Mouse (Mus musculus) MEL (cell line): ENCODE measurements around the gene 1110017D15Rik. TPM values are rescaled to one million over a fixed set of nuclear protein-coding genes. Genes with fewer than 3 reads are reported as not detected.

ENCODE experiments used
- DNase-seq: peaks from one replicate; pipeline ENCODE4 v3.0.0; 2011; ENCODE audit warnings: low read depth, low spot score
- H3K27ac ChIP-seq: 2 replicates; pipeline ENCODE4 v1.5.1; 2012; ENCODE audit warnings: low read depth, mild to moderate bottlenecking, control low read depth, low read length, moderate library complexity; ENCODE audit not compliant: control insufficient read depth
- H3K27me3 ChIP-seq, 2 experiments: fragments of 150-350 bp in 1 of 2; sonication (generic) in 1 of 2; 2 replicates each; pipeline ENCODE4 v1.6.1; 2012; ENCODE audit warnings: low read length in 2 of 2, mild to moderate bottlenecking in 2 of 2, improper control_type of control experiment in 1 of 2, moderate library complexity in 1 of 2; ENCODE audit not compliant: insufficient read depth in 2 of 2, control insufficient read depth in 1 of 2
- H3K36me3 ChIP-seq, 2 experiments: 2 replicates each; pipeline ENCODE4 v1.6.1; 2012 to 2014; ENCODE audit warnings: low read length in 2 of 2, improper control_type of control experiment in 1 of 2, inconsistent platforms in 1 of 2, mild to moderate bottlenecking in 1 of 2; ENCODE audit not compliant: insufficient read depth in 2 of 2, control insufficient read depth in 1 of 2
- H3K4me1 ChIP-seq, 2 experiments: fragments of 150-350 bp in 1 of 2; sonication (generic) in 1 of 2; 2 replicates each; pipeline ENCODE4 v1.6.1; 2012; ENCODE audit warnings: low read length in 2 of 2, improper control_type of control experiment in 1 of 2, mild to moderate bottlenecking in 1 of 2; ENCODE audit not compliant: insufficient read depth in 2 of 2, control insufficient read depth in 1 of 2
- H3K4me3 ChIP-seq, 2 experiments: fragments of 150-350 bp in 1 of 2; sonication (generic) in 1 of 2; 2 replicates each; pipeline ENCODE4 v1.5.1; 2012; ENCODE audit warnings: low read depth in 2 of 2, low read length in 2 of 2, mild to moderate bottlenecking in 2 of 2, moderate library complexity in 2 of 2, control low read depth in 1 of 2, improper control_type of control experiment in 1 of 2; ENCODE audit not compliant: control insufficient read depth in 1 of 2, insufficient read depth in 1 of 2
- H3K79me2 ChIP-seq: 2 replicates; pipeline ENCODE4 v1.6.1; 2012; ENCODE audit warnings: mild to moderate bottlenecking, low read length, moderate library complexity; ENCODE audit not compliant: control insufficient read depth, poor library complexity, insufficient read depth
- H3K9ac ChIP-seq: 2 replicates; pipeline ENCODE4 v1.6.1; 2012; ENCODE audit warnings: low read depth, mild to moderate bottlenecking, control low read depth, low read length, moderate library complexity; ENCODE audit not compliant: control insufficient read depth, poor library complexity, severe bottlenecking
- H3K9me3 ChIP-seq: fragments of 150-350 bp; sonication (generic); replicated peaks from 2 replicates; pipeline ENCODE4 v1.6.1; 2012; ENCODE audit warnings: mild to moderate bottlenecking, low read length, improper control_type of control experiment, moderate library complexity; ENCODE audit not compliant: insufficient read depth
- BHLHE40 ChIP-seq: IDR thresholded peaks from 2 replicates; pipeline ENCODE4 v1.6.1; 2012; ENCODE audit warnings: low read depth, mild to moderate bottlenecking, inconsistent platforms, low read length, improper control_type of control experiment, borderline replicate concordance
- CTCF ChIP-seq, 3 experiments: IDR thresholded peaks in 2 of 3; conservative IDR thresholded peaks in 1 of 3; 2 replicates each; pipeline ENCODE4 v1.5.1; 2011 to 2012; ENCODE audit warnings: low read length in 3 of 3, low read depth in 2 of 3, mild to moderate bottlenecking in 2 of 3, improper control_type of control experiment in 1 of 3, inconsistent platforms in 1 of 3, mixed read lengths in 1 of 3, moderate library complexity in 1 of 3; ENCODE audit not compliant: control insufficient read depth in 1 of 3, insufficient read depth in 1 of 3, poor library complexity in 1 of 3, severe bottlenecking in 1 of 3
- ELF1 ChIP-seq: IDR thresholded peaks from 2 replicates; pipeline ENCODE4 v1.6.1; 2014; ENCODE audit warnings: low read depth, mild to moderate bottlenecking, inconsistent platforms, low read length, improper control_type of control experiment, moderate library complexity
- EP300 ChIP-seq, 2 experiments: IDR thresholded peaks; 2 replicates each; pipeline ENCODE4 v1.6.1; 2011; ENCODE audit warnings: improper control_type of control experiment in 2 of 2, low read length in 2 of 2, low read depth in 1 of 2, mild to moderate bottlenecking in 1 of 2
- ETS1 ChIP-seq: IDR thresholded peaks from 2 replicates; pipeline ENCODE4 v1.6.1; 2012; ENCODE audit warnings: low read depth, mild to moderate bottlenecking, inconsistent platforms, low read length, improper control_type of control experiment, moderate library complexity
- KAT2A ChIP-seq: conservative IDR thresholded peaks from 2 replicates; pipeline ENCODE4 v1.6.1; 2012; ENCODE audit warnings: low read depth, low read length, improper control_type of control experiment, inconsistent platforms
- MAFK ChIP-seq: IDR thresholded peaks from 2 replicates; pipeline ENCODE4 v1.6.1; 2011; ENCODE audit warnings: low read depth, mild to moderate bottlenecking, low read length, improper control_type of control experiment, borderline replicate concordance
- MAZ ChIP-seq: IDR thresholded peaks from 2 replicates; pipeline ENCODE4 v1.6.1; 2012; ENCODE audit warnings: low read depth, mild to moderate bottlenecking, inconsistent platforms, low read length, improper control_type of control experiment
- MEF2A ChIP-seq: IDR thresholded peaks from 2 replicates; pipeline ENCODE4 v1.6.1; 2014; ENCODE audit warnings: low read depth, mild to moderate bottlenecking, inconsistent platforms, low read length, improper control_type of control experiment; ENCODE audit not compliant: poor library complexity, insufficient replicate concordance, severe bottlenecking; ENCODE audit errors: extremely low read depth
- MYC ChIP-seq: IDR thresholded peaks from 2 replicates; pipeline ENCODE4 v1.6.1; 2011; ENCODE audit warnings: low read depth, mild to moderate bottlenecking, low read length, improper control_type of control experiment, moderate library complexity
- NELFE ChIP-seq: IDR thresholded peaks from 2 replicates; pipeline ENCODE4 v1.6.1; 2011; ENCODE audit warnings: low read depth, low read length, improper control_type of control experiment
- POLR2A ChIP-seq, 2 experiments: IDR thresholded peaks; 2 replicates each; pipeline ENCODE4 v1.6.1; 2011 to 2012; ENCODE audit warnings: low read length in 2 of 2, mild to moderate bottlenecking in 2 of 2, control low read depth in 1 of 2, improper control_type of control experiment in 1 of 2, low read depth in 1 of 2, moderate library complexity in 1 of 2; ENCODE audit not compliant: control insufficient read depth in 1 of 2, insufficient read depth in 1 of 2, poor library complexity in 1 of 2
- POLR2AphosphoS2 ChIP-seq: IDR thresholded peaks from 2 replicates; pipeline ENCODE4 v1.6.1; 2011; ENCODE audit warnings: low read length, improper control_type of control experiment
- POLR2AphosphoS5 ChIP-seq: IDR thresholded peaks from 2 replicates; pipeline ENCODE4 v1.6.1; 2012; ENCODE audit warnings: low read depth, borderline replicate concordance, mild to moderate bottlenecking, inconsistent platforms, low read length, moderate library complexity, mixed read lengths
- SIN3A ChIP-seq: IDR thresholded peaks from 2 replicates; pipeline ENCODE4 v1.6.1; 2012; ENCODE audit warnings: low read length, improper control_type of control experiment, inconsistent platforms
- SMC3 ChIP-seq: IDR thresholded peaks from 2 replicates; pipeline ENCODE4 v1.6.1; 2011; ENCODE audit warnings: low read depth, low read length, improper control_type of control experiment
- TAL1 ChIP-seq: IDR thresholded peaks from 2 replicates; pipeline ENCODE4 v1.6.1; 2012; ENCODE audit warnings: mild to moderate bottlenecking, inconsistent platforms, low read length, moderate library complexity, mixed read lengths
- TCF12 ChIP-seq: IDR thresholded peaks from 2 replicates; pipeline ENCODE4 v1.6.1; 2014; ENCODE audit warnings: low read depth, mild to moderate bottlenecking, inconsistent platforms, low read length, improper control_type of control experiment, moderate library complexity
- UBTF ChIP-seq: IDR thresholded peaks from 2 replicates; pipeline ENCODE4 v1.6.1; 2012; ENCODE audit warnings: low read depth, mild to moderate bottlenecking, inconsistent platforms, low read length, improper control_type of control experiment, moderate library complexity, borderline replicate concordance; ENCODE audit not compliant: insufficient read depth
- USF1 ChIP-seq: IDR thresholded peaks from 2 replicates; pipeline ENCODE4 v1.6.1; 2014; ENCODE audit warnings: low read depth, mild to moderate bottlenecking, inconsistent platforms, low read length, improper control_type of control experiment, moderate library complexity
- USF2 ChIP-seq, 2 experiments: IDR thresholded peaks; 2 replicates each; pipeline ENCODE4 v1.6.1; 2011 to 2012; ENCODE audit warnings: improper control_type of control experiment in 2 of 2, low read length in 2 of 2, borderline replicate concordance in 1 of 2, inconsistent platforms in 1 of 2, low read depth in 1 of 2, mild to moderate bottlenecking in 1 of 2; ENCODE audit not compliant: insufficient read depth in 1 of 2
- ZKSCAN1 ChIP-seq: IDR thresholded peaks from 2 replicates; pipeline ENCODE4 v1.6.1; 2012; ENCODE audit warnings: low read depth, mild to moderate bottlenecking, inconsistent platforms, low read length, improper control_type of control experiment, moderate library complexity
- ZMIZ1 ChIP-seq: IDR thresholded peaks from 2 replicates; pipeline ENCODE4 v1.6.1; 2012; ENCODE audit warnings: low read depth, mild to moderate bottlenecking, inconsistent platforms, low read length, improper control_type of control experiment, moderate library complexity
- polyA plus RNA-seq, 2 experiments: library from polyadenylated mRNA; stranded (reverse) in 1 of 2; unstranded in 1 of 2; fragments of >175 nt in 1 of 2; fragments of >200 nt in 1 of 2; gene quantifications; 2 replicates each; pipeline versions ENCODE4 v1.2.1 to v1.2.4; 2012; ENCODE audit warnings: low replicate concordance in 2 of 2, low read depth in 1 of 2; ENCODE audit not compliant: insufficient read length in 2 of 2, insufficient read depth in 1 of 2, missing spikeins in 1 of 2
- total RNA-seq: library from RNA; depleted of rRNA; stranded (reverse); fragments of 300-350 nt; gene quantifications from 2 replicates; pipeline ENCODE4 v1.2.3, GENCODE M21; 2012

The 1110017D15Rik gene
- total and polyA plus RNA-seq, 3 experiments = 0.21 TPM; not detected in 2

- H3K27me3 ChIP-seq = no peaks in the 10 kb centered on the region
Measured at GRCm38 (mm10) chr4:41494378-41494777, 22.8 kb downstream of the 1110017D15Rik start.

GRCm38 (mm10) chr4:41493464-41494116 lies 23.5 kb downstream of the 1110017D15Rik start:
- Histone ChIP-seq H3K36me3 (no peaks in the 10 kb centered on the region), H3K9me3 (no peaks in the 10 kb centered on the region), H3K79me2 (no peaks in the 10 kb centered on the region), H3K4me1 (no peaks in the 10 kb centered on the region), H3K9ac (no peak overlapping the region), H3K27ac (no peak overlapping the region)
- DNase-seq = no peak
- TF ChIP-seq EP300 (IDR thresholded peaks at IDR 0.05; ENCODE audit: low read depth in 1 of 2, low read length in 2 of 2) = no peak
- TF ChIP-seq MYC = no peak
- no peak for TF ChIP-seq SMC3
- TF ChIP-seq KAT2A = no peak
- no peak for TF ChIP-seq MAFK
- TF ChIP-seq BHLHE40 = no peak
- no peak for TF ChIP-seq TCF12
- TF ChIP-seq POLR2AphosphoS2 = no peak
- TF ChIP-seq ZMIZ1 = no peak
- no peak for TF ChIP-seq MEF2A
- no peak for TF ChIP-seq USF1
- no peak for TF ChIP-seq CTCF (IDR thresholded peaks at IDR 0.05 in 2 of 3, conservative IDR thresholded peaks at IDR 0.05 in 1 of 3; ENCODE audit: control insufficient read depth in 1 of 3, insufficient read depth in 1 of 3, low read depth in 2 of 3, low read length in 3 of 3, poor library complexity in 1 of 3, severe bottlenecking in 1 of 3)
- TF ChIP-seq, all 39 proteins: peak for 0
- H3K27me3 ChIP-seq = 0 out of 4 replicates have a peak, but pooled peaks cover 0 to 2% of the 10 kb centered on the region in 2 experiments
- no peak overlapping the region for H3K4me3 ChIP-seq

More at GRCm38 (mm10) chr4:41494378-41494777, 22.8 kb downstream of the 1110017D15Rik start:
- H3K4me3 ChIP-seq = no peak overlapping the region
- no peak overlapping the region for H3K9ac ChIP-seq
- H3K9me3 ChIP-seq = no peaks in the 10 kb centered on the region
- H3K4me1 ChIP-seq = no peaks in the 10 kb centered on the region
- DNase-seq = no peak
- H3K27ac ChIP-seq = no peak overlapping the region
- TF ChIP-seq USF2 (IDR thresholded peaks at IDR 0.05; ENCODE audit: borderline replicate concordance in 1 of 2, insufficient read depth in 1 of 2, low read depth in 1 of 2, low read length in 2 of 2) (no peak), ETS1 (no peak), SIN3A (no peak), POLR2AphosphoS5 (no peak), ZKSCAN1 (no peak), MAZ (no peak), TAL1 (no peak), MYC (no peak), KAT2A (no peak), ELF1 (no peak), NELFE (no peak), UBTF (no peak), POLR2A (IDR thresholded peaks at IDR 0.05; ENCODE audit: control insufficient read depth in 1 of 2, insufficient read depth in 1 of 2, low read depth in 1 of 2, low read length in 2 of 2, poor library complexity in 1 of 2) (no peak)
- no peaks in the 10 kb centered on the region for H3K79me2 ChIP-seq
- H3K36me3 ChIP-seq = no peaks in the 10 kb centered on the region
